Mouse (Mus musculus) megakaryocyte, adult 5-6 weeks (primary cell): ENCODE measurements around the gene Prkce. TPM values are rescaled to one million over a fixed set of nuclear protein-coding genes. Genes with fewer than 3 reads are reported as not detected.

Source experiments
- ATAC-seq: 2 replicates; pipeline ENCODE4 v1.8.0; 2016; ENCODE audit warnings: mild to moderate bottlenecking, inconsistent platforms; ENCODE audit not compliant: poor library complexity, severe bottlenecking
- total RNA-seq, 2 experiments: library from RNA; stranded (forward) in 1 of 2; stranded (reverse) in 1 of 2; fragments of 153-499, 151-499 nt in 1 of 2; fragments of 221-1000, 200-1000 nt in 1 of 2; gene quantifications; 2 replicates each; pipeline versions ENCODE4 v1.2.3 to v1.2.4; 2015 to 2017

Prkce gene
- total RNA-seq, 2 experiments from 2014 or later, result 3.5 to 8.1 TPM

GRCm38 (mm10) chr17:86293247-86293744, 125.7 kb downstream of the Prkce start:
- ATAC-seq, result peak; percentile 74

GRCm38 (mm10) chr17:86299576-86299975, 132.0 kb downstream of the Prkce start:
- no peak for ATAC-seq

- peak; percentile 78 for ATAC-seq
These were observed 133.4 kb downstream of the Prkce start for GRCm38 (mm10) chr17:86300774-86301595.

- no peak for ATAC-seq
These were observed 134.7 kb downstream of the Prkce start for GRCm38 (mm10) chr17:86302266-86302665.

- ATAC-seq, result no peak
These were observed 135.3 kb downstream of the Prkce start for GRCm38 (mm10) chr17:86302861-86303331.

GRCm38 (mm10) chr17:86303401-86304243, 136.0 kb downstream of the Prkce start:
- ATAC-seq, result no peak

- ATAC-seq, result no peak
These were observed 137.5 kb downstream of the Prkce start for GRCm38 (mm10) chr17:86304923-86305630.

GRCm38 (mm10) chr17:86306161-86306560, 138.6 kb downstream of the Prkce start:
- ATAC-seq, result peak; percentile 65

- ATAC-seq, result peak; percentile 52
These were observed 146.0 kb downstream of the Prkce start for GRCm38 (mm10) chr17:86313413-86314139.

- no peak for ATAC-seq
These were observed 148.3 kb downstream of the Prkce start for GRCm38 (mm10) chr17:86315874-86316273.

GRCm38 (mm10) chr17:86316771-86317170, 149.2 kb downstream of the Prkce start:
- no peak for ATAC-seq

GRCm38 (mm10) chr17:86317197-86317596, 149.6 kb downstream of the Prkce start:
- no peak for ATAC-seq

GRCm38 (mm10) chr17:86319967-86320602, 152.5 kb downstream of the Prkce start:
- no peak for ATAC-seq

- ATAC-seq, result peak; percentile 71
These were observed 155.3 kb downstream of the Prkce start for GRCm38 (mm10) chr17:86322840-86323239.

GRCm38 (mm10) chr17:86323310-86323709, 155.7 kb downstream of the Prkce start:
- peak; percentile 66 for ATAC-seq

- no peak for ATAC-seq
These were observed 156.5 kb downstream of the Prkce start for GRCm38 (mm10) chr17:86323909-86324686.

- ATAC-seq, result peak; percentile 34; the same call in 1 of the 2 replicates
These were observed 157.2 kb downstream of the Prkce start for GRCm38 (mm10) chr17:86324756-86325155.

- no peak for ATAC-seq
These were observed 157.7 kb downstream of the Prkce start for GRCm38 (mm10) chr17:86325317-86325716.

- ATAC-seq, result no peak
These were observed 160.4 kb downstream of the Prkce start for GRCm38 (mm10) chr17:86327958-86328357.
